Mouse (Mus musculus) ES-E14 (cell line): ENCODE measurements around the gene Mboat2. TPM values are rescaled to one million over a fixed set of nuclear protein-coding genes. Genes with fewer than 3 reads are reported as not detected.

Experiments
- DNase-seq: peaks from one replicate; pipeline ENCODE4 v3.0.0-alpha.2; 2013; ENCODE audit warnings: low read depth, low spot score
- H3K27ac ChIP-seq: 2 replicates; pipeline ENCODE4 v1.5.1; 2012; ENCODE audit warnings: low read depth, mild to moderate bottlenecking, low read length, moderate library complexity, mixed read lengths; ENCODE audit not compliant: poor library complexity, insufficient read depth, severe bottlenecking
- H3K36me3 ChIP-seq: 2 replicates; pipeline ENCODE4 v1.6.1; 2012; ENCODE audit warnings: mild to moderate bottlenecking, low read length, moderate library complexity, mixed read lengths; ENCODE audit not compliant: control insufficient read depth, poor library complexity, insufficient read depth, severe bottlenecking
- H3K4me1 ChIP-seq, 2 experiments: fragments of 150-350 bp in 1 of 2; sonication (generic) in 1 of 2; 2 replicates each; pipeline ENCODE4 v1.6.1; 2012; ENCODE audit warnings: low read length in 2 of 2, mild to moderate bottlenecking in 1 of 2, mixed read lengths in 1 of 2; ENCODE audit not compliant: control insufficient read depth in 2 of 2, insufficient read depth in 2 of 2, poor library complexity in 1 of 2
- H3K4me3 ChIP-seq, 2 experiments: fragments of 150-350 bp in 1 of 2; sonication (generic) in 1 of 2; 2 replicates each; pipeline ENCODE4 v1.5.1; 2012; ENCODE audit warnings: low read length in 2 of 2, low read depth in 1 of 2, mild to moderate bottlenecking in 1 of 2, mixed read lengths in 1 of 2; ENCODE audit not compliant: insufficient read depth in 1 of 2, poor library complexity in 1 of 2, severe bottlenecking in 1 of 2
- H3K9ac ChIP-seq: 2 replicates; pipeline ENCODE4 v1.6.1; 2012; ENCODE audit warnings: low read depth, mild to moderate bottlenecking, low read length, mixed read lengths; ENCODE audit not compliant: poor library complexity, insufficient read depth, severe bottlenecking
- H3K9me3 ChIP-seq: fragments of 150-350 bp; sonication (generic); 2 replicates; pipeline ENCODE4 v1.6.1; 2012; ENCODE audit warnings: low read depth, mild to moderate bottlenecking, low read length; ENCODE audit not compliant: control insufficient read depth, insufficient read depth
- CHD2 ChIP-seq: IDR thresholded peaks from 2 replicates; pipeline ENCODE4 v1.6.1; 2014; ENCODE audit warnings: mild to moderate bottlenecking, low read depth, low read length, inconsistent platforms
- HCFC1 ChIP-seq: IDR thresholded peaks from 2 replicates; pipeline ENCODE4 v1.6.1; 2012; ENCODE audit warnings: low read length, inconsistent platforms, borderline replicate concordance; ENCODE audit not compliant: insufficient read depth
- MAFK ChIP-seq: IDR thresholded peaks from 2 replicates; pipeline ENCODE4 v1.6.1; 2014; ENCODE audit warnings: mild to moderate bottlenecking, low read depth, low read length, inconsistent platforms; ENCODE audit not compliant: insufficient read depth
- ZC3H11A ChIP-seq: IDR thresholded peaks from 2 replicates; pipeline ENCODE4 v1.6.1; 2012; ENCODE audit warnings: low read depth, mild to moderate bottlenecking, inconsistent platforms, low read length, borderline replicate concordance
- ZNF384 ChIP-seq: IDR thresholded peaks from 2 replicates; pipeline ENCODE4 v1.6.1; 2012; ENCODE audit warnings: low read depth, low read length, inconsistent platforms
- in situ Hi-C, 2 experiments: fragments of 600-800 bp; cut with MboI; formaldehyde crosslinking; loops; one replicate each; pipeline ENCODE4 v1.15.1; 2025; ENCODE audit warnings: low sequenced_read_pairs in 2 of 2, inconsistent platforms in 1 of 2; ENCODE audit not compliant: unreplicated experiment in 2 of 2
- total RNA-seq: library from RNA; depleted of rRNA; stranded (reverse); fragments of 300-350 nt; gene quantifications from 2 replicates; pipeline ENCODE4 v1.2.3, GENCODE M21; 2012; rRNA removed

Mboat2 gene
- total RNA-seq, 1 experiment, result 16.0 TPM

- Histone ChIP-seq H3K9me3 (no peaks in the 10 kb centered on the region), H3K4me1 (no peaks in the 10 kb centered on the region), H3K9ac (no peak overlapping the region), H3K36me3 (peaks cover 2% of the 10 kb centered on the region; the same call in 1 of the 2 replicates), H3K27ac (no peak overlapping the region), H3K4me3 (no peak overlapping the region)
- DNase-seq, result no peak
- TF ChIP-seq ZNF384, result no peak
- no peak for TF ChIP-seq ZC3H11A
- no peak for TF ChIP-seq MAFK
- in situ Hi-C loops, result no loop called here
Measured at GRCm38 (mm10) chr12:25009957-25010356, 179.3 kb downstream of the Mboat2 start.

GRCm38 (mm10) chr12:25010416-25010815 lies 179.7 kb downstream of the Mboat2 start:
- Histone ChIP-seq H3K9me3 (no peaks in the 10 kb centered on the region), H3K27ac (no peak overlapping the region), H3K4me3 (no peak overlapping the region), H3K9ac (no peak overlapping the region), H3K4me1 (no peaks in the 10 kb centered on the region), H3K36me3 (peaks cover 2% of the 10 kb centered on the region; the same call in 1 of the 2 replicates)
- TF ChIP-seq ZC3H11A (no peak), CHD2 (no peak), MAFK (no peak), ZNF384 (no peak), HCFC1 (no peak)
- in situ Hi-C loops, result no loop called here
- no peak for DNase-seq

GRCm38 (mm10) chr12:25011733-25012367 lies 181.2 kb downstream of the Mboat2 start:
- in situ Hi-C loops, result no loop called here
- no peak for TF ChIP-seq ZC3H11A
- H3K36me3 ChIP-seq, result peaks cover 2% of the 10 kb centered on the region; the same call in 1 of the 2 replicates

DNA sequence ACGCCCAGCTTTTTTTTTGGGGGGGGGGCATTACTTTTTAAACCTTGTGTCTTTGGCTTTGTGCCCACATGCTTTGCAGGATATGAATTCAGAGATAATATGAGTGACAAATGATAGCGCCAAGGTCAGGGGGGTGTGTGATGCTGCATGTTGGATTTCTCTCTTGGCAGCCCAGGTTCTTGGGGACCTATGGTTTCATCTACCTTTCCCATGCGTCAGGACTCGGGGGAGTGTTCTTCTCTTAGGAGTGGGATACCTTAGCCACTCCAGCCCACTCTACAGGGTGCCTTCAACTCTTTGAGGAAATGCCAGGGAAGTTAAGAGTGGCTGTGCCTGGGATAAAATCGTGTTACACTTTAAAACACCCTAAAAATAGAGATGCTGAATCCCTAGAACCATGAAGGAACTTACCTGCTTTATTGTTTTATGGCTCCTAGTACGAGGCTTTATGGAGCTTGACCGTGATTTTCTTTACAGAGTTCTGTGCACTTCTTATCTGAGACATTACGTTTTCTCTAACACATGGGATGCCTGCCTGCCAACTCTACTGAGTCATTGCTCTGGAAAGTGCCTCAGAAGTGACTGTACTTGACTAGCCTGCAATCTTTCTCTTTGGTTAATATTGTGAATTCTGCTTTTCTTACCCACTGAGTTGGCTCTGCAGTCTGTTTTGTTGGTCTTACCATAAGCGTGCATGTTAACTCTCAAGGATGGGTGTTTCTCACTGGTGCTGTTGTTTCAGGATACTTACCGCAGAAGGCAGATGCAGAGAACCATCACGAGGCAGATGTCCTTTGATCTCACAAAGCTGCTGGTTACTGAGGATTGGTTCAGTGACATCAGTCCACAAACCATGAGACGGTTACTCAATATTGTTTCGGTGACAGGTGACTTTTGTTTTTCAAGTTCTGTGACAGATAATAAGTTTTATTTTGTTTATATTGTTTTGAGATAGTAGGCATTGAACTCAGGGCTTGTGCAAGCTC lies 182.2 kb downstream of the Mboat2 start:
- in situ Hi-C loops, result no loop called here
- Histone ChIP-seq H3K4me1 (no peaks in the 10 kb centered on the region), H3K4me3 (no peak overlapping the region), H3K27ac (no peak overlapping the region), H3K9ac (no peak overlapping the region), H3K9me3 (no peaks in the 10 kb centered on the region), H3K36me3 (peaks cover 2% of the 10 kb centered on the region; the same call in 1 of the 2 replicates)
- no peak for DNase-seq
- TF ChIP-seq ZNF384, result no peak
- no peak for TF ChIP-seq MAFK
- TF ChIP-seq ZC3H11A, result no peak
- no peak for TF ChIP-seq CHD2
- no peak for TF ChIP-seq HCFC1

More at GRCm38 (mm10) chr12:25011733-25012367, 181.2 kb downstream of the Mboat2 start:
- DNase-seq, result no peak
- Histone ChIP-seq H3K9ac (no peak overlapping the region), H3K9me3 (no peaks in the 10 kb centered on the region), H3K4me1 (no peaks in the 10 kb centered on the region), H3K27ac (no peak overlapping the region), H3K4me3 (no peak overlapping the region)

Other genes starting within 250 kb of the Mboat2 start
- gene Klf11, start 179.6 kb upstream of the Mboat2 start, total RNA-seq, result 7.3 and 9.7 TPM in 2 replicates
- gene Cys1, start 149.1 kb upstream of the Mboat2 start, total RNA-seq, result not detected in 2 replicates
- gene Rrm2, start 122.6 kb upstream of the Mboat2 start, total RNA-seq, result 98.6 and 112 TPM in 2 replicates
- 26.1 and 38.0 TPM in 2 replicates for gene Kidins220, start 144.0 kb downstream of the Mboat2 start, total RNA-seq